Mouse (Mus musculus): ENCODE measurements around the gene Iqch. TPM values are rescaled to one million over a fixed set of nuclear protein-coding genes. Genes with fewer than 3 reads are reported as not detected.
"Not testable (repeated sequence)": the region's sequence is repeated elsewhere in the genome, so short reads cannot be mapped to it uniquely, and the experiment has no call there.

The Iqch gene
- polyA plus RNA-seq, 1 experiment from 2014 or later = 0.09 TPM

DNA sequence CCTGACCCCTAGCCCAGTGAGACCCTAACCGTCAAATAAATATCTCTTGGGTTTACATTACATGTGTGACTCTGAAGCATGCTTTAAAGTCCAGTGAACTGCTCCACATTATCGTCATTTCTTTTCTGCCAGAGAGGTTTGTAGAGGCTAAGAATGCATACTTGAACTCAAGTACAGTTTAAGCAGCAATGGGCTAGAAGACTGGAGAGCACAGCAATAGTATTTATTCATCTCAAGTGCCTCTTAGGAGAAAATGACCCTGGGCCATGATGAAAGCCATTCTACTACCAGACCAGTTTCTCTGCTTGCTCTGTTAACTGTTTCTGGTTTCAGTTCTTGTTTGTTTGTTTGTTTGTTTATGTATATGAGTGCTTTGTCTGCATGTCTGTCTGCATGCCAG, 38.9 kb downstream of the Iqch start:
- Histone ChIP-seq H3K4me1 (ENCODE audit: insufficient read depth) (no peaks in the 10 kb centered on the region), H3K4me2 (ENCODE audit: low read depth, low read length) (no peak overlapping the region), H3K9me3 (ENCODE audit: low read length) (no peaks in the 10 kb centered on the region), H3K27me3 (ENCODE audit: insufficient read depth, low read length) (no peaks in the 10 kb centered on the region), H3K36me3 (replicated peaks; ENCODE audit: insufficient read depth, low read length) (no peaks in the 10 kb centered on the region), H3K4me3 (ENCODE audit: low read depth, low read length) (no peak overlapping the region), H3K9ac (replicated peaks) (no peak overlapping the region), H3K27ac (ENCODE audit: low read depth) (no peak overlapping the region)
- WGBS (ENCODE audit: insufficient replicate concordance) = 71% methylated on average over 2 of the region's 2 CpGs
- TF ChIP-seq EP300 (IDR thresholded peaks at IDR 0.05; ENCODE audit: low read depth) = no peak
- no peak for TF ChIP-seq CTCF (IDR thresholded peaks at IDR 0.05; ENCODE audit: low read depth)
- DNase-seq = no peak
- no peak for ATAC-seq

DNA sequence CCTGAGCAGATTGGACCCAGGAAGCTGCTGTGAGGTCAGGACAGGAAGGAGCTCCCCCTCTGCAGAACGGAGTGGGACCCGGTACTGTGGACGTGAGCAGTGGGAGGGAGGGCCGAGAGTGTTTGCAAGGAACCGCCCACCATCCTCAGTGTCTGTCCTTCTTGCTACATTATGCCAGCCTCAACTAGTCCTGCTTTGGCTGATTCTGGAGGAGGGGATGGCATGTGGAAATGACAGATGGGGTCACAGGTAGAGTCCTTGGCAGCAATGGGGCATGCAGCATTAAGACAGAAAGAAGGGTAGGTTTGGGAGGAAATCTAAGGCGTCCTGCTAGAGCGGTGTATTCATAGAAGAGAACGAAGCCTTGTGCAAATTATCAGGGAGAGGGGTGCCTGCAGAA, 40.4 kb downstream of the Iqch start:
- 62% methylated on average over 8 of the region's 8 CpGs for WGBS (ENCODE audit: insufficient replicate concordance)
- no peak for TF ChIP-seq CTCF (IDR thresholded peaks at IDR 0.05; ENCODE audit: low read depth)
- no peak for TF ChIP-seq EP300 (IDR thresholded peaks at IDR 0.05; ENCODE audit: low read depth)
- H3K36me3 ChIP-seq (replicated peaks; ENCODE audit: insufficient read depth, low read length) = no peaks in the 10 kb centered on the region

DNA sequence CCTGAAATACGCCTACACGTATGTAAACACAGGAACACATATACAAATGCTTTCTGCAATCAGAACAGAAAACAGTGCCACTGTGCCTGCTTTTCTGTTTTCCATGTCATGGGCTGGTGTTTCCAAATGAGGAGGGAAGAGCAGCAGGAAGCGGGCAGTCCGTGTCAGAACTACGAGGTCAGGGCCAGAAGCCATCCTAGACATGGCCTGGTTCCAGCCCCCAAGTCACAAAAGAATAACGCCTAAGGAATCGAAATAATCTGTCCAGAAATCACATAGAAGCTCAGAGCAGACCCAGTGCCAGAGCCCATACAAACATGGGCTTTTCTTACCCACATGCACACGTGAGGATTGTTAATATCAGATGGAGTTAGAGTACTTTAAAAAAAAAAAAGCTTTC, 45.4 kb downstream of the Iqch start:
- no peaks in the 10 kb centered on the region for H3K36me3 ChIP-seq (replicated peaks; ENCODE audit: insufficient read depth, low read length)
- 71% methylated on average over 8 of the region's 8 CpGs for WGBS (ENCODE audit: insufficient replicate concordance)
- TF ChIP-seq CTCF (IDR thresholded peaks at IDR 0.05; ENCODE audit: low read depth) (no peak), EP300 (IDR thresholded peaks at IDR 0.05; ENCODE audit: low read depth) (no peak)
- no peak overlapping the region for H3K27ac ChIP-seq (ENCODE audit: low read depth)
- no peak overlapping the region for H3K4me3 ChIP-seq (ENCODE audit: low read depth, low read length)
- ATAC-seq (no peak), DNase-seq (no peak)
- no peaks in the 10 kb centered on the region for H3K9me3 ChIP-seq (ENCODE audit: low read length)
- H3K27me3 ChIP-seq (ENCODE audit: insufficient read depth, low read length) = no peaks in the 10 kb centered on the region
- H3K4me1 ChIP-seq (ENCODE audit: insufficient read depth) = no peaks in the 10 kb centered on the region
- H3K9ac ChIP-seq (replicated peaks) = no peak overlapping the region
- H3K4me2 ChIP-seq (ENCODE audit: low read depth, low read length) = no peak overlapping the region

More for the DNA sequence above, 40.4 kb downstream of the Iqch start:
- Histone ChIP-seq H3K4me3 (ENCODE audit: low read depth, low read length) (no peak overlapping the region), H3K4me1 (ENCODE audit: insufficient read depth) (no peaks in the 10 kb centered on the region), H3K9me3 (ENCODE audit: low read length) (no peaks in the 10 kb centered on the region), H3K4me2 (ENCODE audit: low read depth, low read length) (no peak overlapping the region), H3K27me3 (ENCODE audit: insufficient read depth, low read length) (no peaks in the 10 kb centered on the region), H3K27ac (ENCODE audit: low read depth) (no peak overlapping the region), H3K9ac (replicated peaks) (no peak overlapping the region)
- no peak for ATAC-seq
- DNase-seq = no peak

DNA sequence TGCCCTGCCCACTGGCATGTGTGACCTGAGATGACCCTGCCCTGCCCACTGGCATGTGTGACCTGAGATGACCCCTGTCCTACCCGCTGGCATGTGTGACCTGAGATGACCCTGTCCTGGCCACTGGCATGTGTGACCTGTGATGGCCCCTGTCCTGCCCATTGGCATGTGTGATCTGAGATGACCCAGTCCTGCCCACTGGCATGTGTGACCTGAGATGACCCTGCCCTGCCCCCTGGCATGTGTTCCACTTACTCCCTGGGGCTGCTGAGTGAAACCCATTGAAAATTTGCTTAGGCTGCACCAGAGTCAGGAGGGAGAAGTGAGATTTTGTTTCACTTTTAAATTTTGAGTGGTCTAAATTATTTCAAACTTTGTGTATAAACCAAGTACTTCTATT, 46.0 kb downstream of the Iqch start:
- Histone ChIP-seq H3K27ac (ENCODE audit: low read depth) (no peak overlapping the region), H3K9me3 (ENCODE audit: low read length) (no peaks in the 10 kb centered on the region), H3K4me1 (ENCODE audit: insufficient read depth) (no peaks in the 10 kb centered on the region), H3K4me3 (ENCODE audit: low read depth, low read length) (no peak overlapping the region), H3K4me2 (ENCODE audit: low read depth, low read length) (no peak overlapping the region), H3K27me3 (ENCODE audit: insufficient read depth, low read length) (no peaks in the 10 kb centered on the region), H3K36me3 (replicated peaks; ENCODE audit: insufficient read depth, low read length) (no peaks in the 10 kb centered on the region), H3K9ac (replicated peaks) (no peak overlapping the region)
- 67% methylated on average over 1 of the region's 1 CpGs for WGBS (ENCODE audit: insufficient replicate concordance)
- TF ChIP-seq EP300 (IDR thresholded peaks at IDR 0.05; ENCODE audit: low read depth) (no peak), CTCF (IDR thresholded peaks at IDR 0.05; ENCODE audit: low read depth) (no peak)
- DNase-seq (no peak), ATAC-seq (no peak)

DNA sequence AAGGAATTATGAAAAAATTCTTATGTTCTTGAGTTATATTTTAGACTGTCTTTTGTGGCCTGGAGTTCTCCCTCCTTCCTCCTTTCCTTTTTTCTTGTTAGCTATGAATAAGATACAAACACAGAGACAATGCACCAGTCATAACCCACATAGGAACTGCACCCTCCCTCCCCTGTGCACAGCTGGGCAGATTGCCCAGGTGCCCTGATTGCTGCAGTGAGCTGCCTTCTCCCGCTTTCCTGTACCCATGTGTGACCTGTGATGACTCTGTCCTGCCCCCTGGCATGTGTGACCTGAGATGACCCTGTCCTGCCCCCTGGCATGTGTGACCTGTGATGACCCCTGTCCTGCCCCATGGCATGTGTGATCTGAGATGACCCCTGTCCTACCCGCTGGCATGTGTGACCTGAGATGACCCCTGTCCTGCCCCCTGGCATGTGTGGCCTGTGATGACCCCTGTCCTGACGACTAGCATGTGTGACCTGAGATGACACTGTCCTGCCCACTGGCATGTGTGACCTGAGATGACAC, 46.8 kb downstream of the Iqch start:
- no peaks in the 10 kb centered on the region for H3K36me3 ChIP-seq (replicated peaks; ENCODE audit: insufficient read depth, low read length)
- TF ChIP-seq CTCF (IDR thresholded peaks at IDR 0.05; ENCODE audit: low read depth) (no peak), EP300 (IDR thresholded peaks at IDR 0.05; ENCODE audit: low read depth) (no peak)
- no peaks in the 10 kb centered on the region for H3K4me1 ChIP-seq (ENCODE audit: insufficient read depth)
- no peaks in the 10 kb centered on the region for H3K9me3 ChIP-seq (ENCODE audit: low read length)
- no peak for ATAC-seq
- no peak overlapping the region for H3K27ac ChIP-seq (ENCODE audit: low read depth)
- no peaks in the 10 kb centered on the region for H3K27me3 ChIP-seq (ENCODE audit: insufficient read depth, low read length)
- H3K4me2 ChIP-seq (ENCODE audit: low read depth, low read length) = no peak overlapping the region
- no peak overlapping the region for H3K9ac ChIP-seq (replicated peaks)
- WGBS (ENCODE audit: insufficient replicate concordance) = 73% methylated on average over 3 of the region's 3 CpGs
- no peak overlapping the region for H3K4me3 ChIP-seq (ENCODE audit: low read depth, low read length)
- DNase-seq = no peak

DNA sequence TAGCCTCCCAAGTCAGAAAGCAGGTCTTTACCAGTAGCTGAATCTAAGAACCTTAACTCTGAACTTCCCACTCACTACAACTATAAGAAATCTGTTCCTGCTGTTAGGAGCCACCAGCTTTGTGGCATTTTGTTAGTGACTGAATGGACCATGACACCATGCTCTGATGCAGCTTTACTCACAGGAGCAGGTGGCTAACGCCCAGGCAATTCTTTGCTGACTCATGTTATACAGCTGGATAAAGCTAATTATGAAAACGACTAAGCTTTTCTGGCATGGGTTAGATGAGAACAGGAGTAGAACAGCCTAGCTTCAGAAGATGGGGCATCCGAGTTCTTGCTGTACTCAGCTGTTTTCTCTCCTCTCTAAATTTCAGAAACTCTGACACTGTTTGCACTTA, 48.7 kb downstream of the Iqch start:
- Histone ChIP-seq H3K27me3 (ENCODE audit: insufficient read depth, low read length) (no peaks in the 10 kb centered on the region), H3K27ac (ENCODE audit: low read depth) (no peak overlapping the region), H3K4me1 (ENCODE audit: insufficient read depth) (no peaks in the 10 kb centered on the region), H3K4me2 (ENCODE audit: low read depth, low read length) (no peak overlapping the region), H3K9ac (replicated peaks) (no peak overlapping the region), H3K9me3 (ENCODE audit: low read length) (no peaks in the 10 kb centered on the region), H3K4me3 (ENCODE audit: low read depth, low read length) (no peak overlapping the region), H3K36me3 (replicated peaks; ENCODE audit: insufficient read depth, low read length) (no peaks in the 10 kb centered on the region)
- ATAC-seq (no peak), DNase-seq (no peak)
- TF ChIP-seq CTCF (IDR thresholded peaks at IDR 0.05; ENCODE audit: low read depth) (no peak), EP300 (IDR thresholded peaks at IDR 0.05; ENCODE audit: low read depth) (no peak)
- 66% methylated on average over 3 of the region's 3 CpGs for whole genome bisulfite sequencing (ENCODE audit: insufficient replicate concordance)

DNA sequence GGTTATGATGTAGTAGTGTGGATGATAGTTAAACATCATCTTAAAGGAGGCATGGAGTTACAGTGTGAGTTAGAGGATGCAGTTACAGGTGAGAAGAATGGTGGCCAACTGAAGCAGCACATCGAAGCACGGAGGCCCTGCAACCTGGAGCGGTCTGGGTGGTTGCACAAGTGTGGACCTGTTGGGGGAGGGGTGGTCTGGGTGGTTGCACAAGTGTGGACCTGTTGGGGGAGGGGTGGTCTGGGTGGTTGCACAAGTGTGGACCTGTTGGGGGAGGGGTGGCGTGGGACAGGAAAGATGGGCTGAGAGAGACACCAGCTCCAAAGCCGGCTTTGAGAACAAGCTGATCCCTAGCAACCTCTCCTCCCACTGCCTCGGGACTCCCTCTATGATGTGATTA, 51.6 kb downstream of the Iqch start:
- H3K9me3 ChIP-seq (ENCODE audit: low read length) = not testable (repeated sequence)
- 51% methylated on average over 6 of the region's 6 CpGs for WGBS (ENCODE audit: insufficient replicate concordance)

More for the DNA sequence above, 51.6 kb downstream of the Iqch start:
- not testable (repeated sequence) for H3K4me3 ChIP-seq (ENCODE audit: low read depth, low read length); H3K9ac ChIP-seq (replicated peaks); H3K36me3 ChIP-seq (replicated peaks; ENCODE audit: insufficient read depth, low read length); H3K4me1 ChIP-seq (ENCODE audit: insufficient read depth); H3K4me2 ChIP-seq (ENCODE audit: low read depth, low read length); H3K27me3 ChIP-seq (ENCODE audit: insufficient read depth, low read length); H3K27ac ChIP-seq (ENCODE audit: low read depth)
- ATAC-seq (peak; percentile 98), DNase-seq (peak; percentile 40)

All from liver, postnatal 0 days (tissue).